Mouse (Mus musculus) right cerebral cortex, postnatal 14 days (tissue): Measurements from ENCODE around the gene Slc6a12.
"Not testable (repeated sequence)": the region's sequence is repeated elsewhere in the genome, so short reads cannot be mapped to it uniquely, and the experiment has no call there.

Source experiments
- DNase-seq: peaks from one replicate; pipeline ENCODE4 v3.0.0; 2022

The Slc6a12 gene

DNA sequence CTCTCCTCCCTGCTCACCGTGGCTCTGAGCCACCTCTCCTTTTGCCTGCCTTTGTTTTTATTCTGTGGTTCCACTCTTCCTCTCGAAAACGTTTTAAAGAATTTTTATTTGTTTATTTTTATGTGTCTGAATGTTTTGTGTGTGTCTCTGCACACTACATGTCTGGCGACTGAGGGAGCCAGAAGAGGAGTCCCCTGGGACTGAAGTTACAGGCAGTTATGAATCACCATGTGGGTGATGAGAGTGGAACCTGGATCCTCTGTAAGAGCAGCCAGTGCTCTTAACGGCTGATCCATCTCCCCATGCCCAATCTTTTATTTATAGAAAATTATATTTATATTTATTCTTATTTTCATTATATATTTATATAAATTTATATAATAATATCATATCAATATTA lies 1.5 kb downstream of the Slc6a12 start:
- no peak for DNase-seq

- DNase-seq = no peak
These were observed 3.6 kb downstream of the Slc6a12 start for GRCm38 (mm10) chr6:121346428-121346827.

GRCm38 (mm10) chr6:121352276-121352675 lies 9.4 kb downstream of the Slc6a12 start:
- DNase-seq = no peak

DNA sequence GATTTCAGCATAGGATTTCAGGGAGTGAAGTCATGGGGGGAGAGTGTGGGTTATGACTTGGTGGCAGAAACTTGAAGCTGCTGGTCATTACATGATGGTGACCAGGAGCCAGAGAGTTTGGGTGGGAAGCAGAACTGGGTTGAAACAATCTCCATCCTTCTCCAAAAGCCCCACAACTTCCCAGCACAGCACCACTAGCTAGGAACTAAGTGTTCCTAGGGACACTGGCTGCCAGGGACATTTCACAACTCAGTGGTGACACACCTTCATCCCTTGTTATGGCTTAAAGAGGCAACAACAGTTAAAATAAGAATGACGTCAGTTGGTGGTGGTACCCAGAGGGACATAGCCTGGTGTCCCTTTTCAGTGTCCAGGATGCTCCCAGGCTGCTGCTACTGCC lies 13.2 kb downstream of the Slc6a12 start:
- no peak for DNase-seq

GRCm38 (mm10) chr6:121357232-121357631 lies 14.4 kb downstream of the Slc6a12 start:
- no peak for DNase-seq

GRCm38 (mm10) chr6:121363061-121363460 lies 20.2 kb downstream of the Slc6a12 start:
- DNase-seq = no peak

- no peak for DNase-seq
These were observed 21.1 kb downstream of the Slc6a12 start for GRCm38 (mm10) chr6:121363956-121364355.

- not testable (repeated sequence) for DNase-seq
These were observed 23.7 kb downstream of the Slc6a12 start for GRCm38 (mm10) chr6:121366537-121366936.

- DNase-seq = no peak
These were observed 24.2 kb downstream of the Slc6a12 start for GRCm38 (mm10) chr6:121367099-121367498.

DNA sequence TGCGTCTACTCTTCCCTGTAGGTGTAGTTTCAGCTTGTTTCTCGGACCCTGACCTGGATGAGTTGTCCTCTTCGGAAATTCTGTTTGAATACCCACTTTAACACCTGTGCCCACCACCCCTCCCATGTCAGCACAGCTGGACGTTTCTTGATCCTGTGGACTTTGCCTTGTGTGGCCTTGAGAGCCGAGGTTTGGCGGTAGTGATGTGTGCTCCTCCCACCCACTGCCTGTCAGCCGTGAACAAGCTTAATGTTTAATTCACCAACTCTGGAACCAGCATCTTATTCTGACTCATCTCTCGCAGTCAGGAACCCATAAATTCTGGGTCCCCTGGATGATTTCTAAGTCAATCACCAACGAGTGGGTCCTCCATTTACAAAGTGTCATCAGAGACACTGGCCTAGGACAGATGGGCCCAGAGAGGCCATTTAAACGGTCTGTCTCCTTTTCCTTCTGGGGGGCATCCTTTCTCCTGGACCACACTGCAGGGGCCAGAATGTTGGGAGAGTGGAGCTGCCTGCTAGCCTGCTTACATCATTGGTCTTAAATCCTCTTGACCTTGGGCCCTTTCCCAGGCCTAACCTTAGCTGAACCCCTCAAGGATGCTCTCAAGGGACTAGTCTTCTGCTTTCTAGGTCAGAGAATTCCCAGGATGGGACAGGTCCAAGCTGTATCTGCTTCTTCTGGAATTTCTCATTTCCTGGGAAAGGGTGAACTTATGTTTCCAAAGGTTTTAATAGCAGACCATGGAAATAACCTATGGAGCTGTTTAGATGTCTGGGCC lies 28.5 kb downstream of the Slc6a12 start:
- no peak for DNase-seq

DNA sequence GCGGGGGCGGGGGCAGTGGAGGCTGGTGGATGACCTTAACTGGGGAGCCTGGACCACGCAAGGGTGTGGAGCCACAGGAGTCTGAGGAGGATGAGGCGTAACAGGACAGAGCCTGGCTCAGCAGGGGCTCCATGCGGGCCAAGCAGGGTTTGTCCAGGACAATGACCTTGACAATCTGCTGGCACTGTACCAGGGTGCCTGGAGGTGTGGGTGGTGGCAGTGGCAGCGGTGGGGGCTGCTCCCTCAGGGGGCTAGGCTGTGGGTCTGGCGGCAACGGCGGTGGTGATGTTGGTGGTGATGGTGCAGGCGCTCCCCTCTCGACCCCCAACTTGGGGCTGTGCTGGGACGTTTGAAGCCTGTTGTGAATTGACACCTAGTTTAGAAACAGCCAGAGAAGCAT lies 33.3 kb downstream of the Slc6a12 start:
- DNase-seq = no peak

DNA sequence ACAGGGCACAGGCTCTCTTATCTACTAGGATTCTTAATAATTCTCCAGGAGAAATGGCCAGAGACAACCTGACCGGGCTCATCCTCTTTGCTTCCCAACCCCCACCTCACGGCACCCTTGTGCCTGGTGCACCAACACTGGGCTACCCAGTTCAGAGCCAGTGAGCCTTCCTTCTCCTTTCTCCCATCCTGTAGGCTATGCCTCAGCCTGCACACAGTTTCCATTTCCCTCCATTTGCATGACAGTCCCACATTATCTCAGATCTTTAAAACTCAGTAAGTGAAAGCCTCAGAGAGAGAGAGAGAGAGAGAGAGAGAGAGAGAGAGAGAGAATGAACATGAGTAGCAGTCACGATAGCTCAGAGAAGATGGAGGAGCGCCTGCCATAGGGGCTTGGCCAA lies 35.4 kb downstream of the Slc6a12 start:
- no peak for DNase-seq

DNA sequence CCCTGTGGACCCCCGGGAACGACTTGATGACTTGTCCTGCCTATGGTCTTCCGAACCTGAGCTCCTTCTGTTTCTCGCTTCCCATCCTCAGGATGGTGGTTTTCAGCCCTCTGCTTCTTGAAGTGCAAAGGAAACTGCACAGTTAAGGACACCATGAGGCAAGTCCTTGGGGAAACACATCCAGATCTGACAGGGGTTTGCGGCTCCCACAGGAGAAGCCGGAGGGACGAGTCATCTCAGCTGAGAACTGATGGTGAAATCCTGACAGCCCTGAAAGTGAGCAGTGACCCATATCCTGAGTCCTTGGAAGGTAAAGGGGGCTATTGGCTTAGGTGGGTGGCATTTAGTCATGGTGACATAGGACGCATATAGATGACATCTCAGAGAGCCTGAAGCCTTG lies 37.7 kb downstream of the Slc6a12 start:
- DNase-seq = no peak

- no peak for DNase-seq
These were observed 39.2 kb downstream of the Slc6a12 start for GRCm38 (mm10) chr6:121382071-121382470.

DNA sequence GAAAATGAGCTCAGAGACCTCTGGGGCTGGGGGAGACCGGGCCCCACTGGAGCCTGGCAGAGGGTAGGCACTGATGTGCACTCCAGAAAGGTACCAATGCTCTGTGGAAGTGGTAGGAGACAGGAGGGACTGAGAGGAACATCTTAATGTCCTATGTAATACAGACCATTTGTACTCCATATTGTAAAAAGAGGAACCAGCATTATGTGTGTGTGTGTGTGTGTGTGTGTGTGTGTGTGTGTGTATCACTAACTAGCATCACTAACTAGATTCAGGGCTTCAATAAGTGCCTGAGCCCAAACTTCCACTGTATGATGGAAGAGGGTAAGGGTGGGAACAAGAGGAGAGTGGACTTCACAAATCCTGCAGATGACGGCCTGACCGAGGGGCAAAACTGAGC lies 42.5 kb downstream of the Slc6a12 start:
- no peak for DNase-seq

DNA sequence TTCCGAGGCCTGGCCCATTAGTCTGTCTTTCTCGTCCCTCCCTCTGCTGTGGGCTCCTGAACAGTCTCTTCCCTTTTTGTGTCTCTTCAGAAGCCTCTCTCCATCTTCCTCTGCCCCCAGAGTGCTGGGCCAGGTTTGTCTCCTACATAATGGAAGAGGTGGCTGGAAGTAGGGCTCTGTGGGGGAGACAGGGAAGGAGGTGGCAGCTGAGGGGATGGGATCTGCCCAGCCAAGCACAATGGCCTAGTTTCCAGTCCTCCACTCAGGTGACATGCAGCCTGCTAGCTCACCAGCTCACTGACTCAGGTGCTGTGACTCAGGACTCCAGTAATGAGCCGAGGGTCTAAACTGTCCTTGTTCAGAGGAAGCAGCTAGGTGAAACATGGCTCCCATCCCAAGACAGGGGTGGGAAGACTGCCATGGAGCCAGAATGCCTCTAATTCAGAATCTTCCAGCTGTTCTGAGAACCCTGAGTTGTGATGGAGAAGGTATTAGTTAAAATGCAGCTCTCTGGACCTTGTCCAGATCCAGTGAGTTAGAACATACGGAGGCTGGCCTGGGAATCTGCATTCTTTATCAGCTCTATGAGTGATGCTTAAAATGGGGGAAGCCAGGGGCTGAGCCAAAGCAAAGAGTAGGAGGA lies 49.9 kb downstream of the Slc6a12 start:
- no peak for DNase-seq

GRCm38 (mm10) chr6:121401140-121401539 lies 58.3 kb downstream of the Slc6a12 start:
- DNase-seq = no peak

GRCm38 (mm10) chr6:121401826-121402660 lies 59.2 kb downstream of the Slc6a12 start:
- no peak for DNase-seq

DNA sequence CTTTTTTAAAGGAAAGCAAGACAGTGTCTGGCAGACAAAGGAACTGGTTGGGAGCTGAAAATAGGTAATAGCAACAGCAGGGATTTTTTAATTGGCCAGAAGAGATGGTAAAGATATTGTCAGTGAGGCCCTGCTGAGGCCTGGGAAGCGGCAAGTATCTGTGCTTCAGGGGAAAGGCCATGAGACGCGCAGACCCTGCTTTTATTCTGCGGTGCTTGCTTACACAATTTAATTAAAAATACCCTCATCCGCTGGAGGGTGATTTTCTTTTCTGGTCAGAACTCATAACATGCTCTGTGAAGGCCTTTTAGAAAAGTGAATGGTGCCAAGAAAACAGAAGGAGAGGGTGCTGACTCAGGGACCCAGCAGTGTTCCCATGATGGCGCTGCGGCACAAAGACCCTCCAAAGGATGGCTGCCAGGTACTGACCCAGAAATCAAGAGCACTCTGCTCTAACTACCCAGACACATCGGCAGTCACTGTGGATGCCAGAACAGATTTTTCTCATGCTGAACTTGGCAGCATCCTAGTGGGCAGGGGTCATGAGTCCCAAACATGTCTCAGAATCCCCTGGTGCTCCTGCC lies 59.9 kb downstream of the Slc6a12 start:
- DNase-seq = no peak

GRCm38 (mm10) chr6:121405311-121405710 lies 62.4 kb downstream of the Slc6a12 start:
- DNase-seq = no peak

DNA sequence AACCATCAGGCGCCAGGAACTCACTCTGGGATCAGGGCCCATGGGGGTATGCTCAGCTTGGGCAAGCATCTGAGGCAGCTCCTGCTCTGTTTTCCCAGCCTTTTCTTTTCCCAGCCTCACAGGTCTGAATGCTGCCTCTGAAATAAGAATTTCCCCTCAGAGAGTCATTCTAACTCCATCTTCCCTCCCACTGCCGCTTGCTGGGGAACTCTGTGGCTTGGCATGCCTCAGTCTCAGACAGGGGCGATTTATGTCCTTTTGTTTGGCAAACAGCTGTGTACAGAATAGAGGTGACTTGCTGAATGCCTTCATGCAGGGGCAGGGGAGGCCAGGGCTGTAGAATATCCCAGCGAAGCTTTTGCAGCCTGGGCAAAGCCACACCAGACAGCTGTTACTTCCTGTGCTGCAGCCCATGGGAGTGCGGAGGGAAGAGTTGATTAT lies 64.7 kb downstream of the Slc6a12 start:
- no peak for DNase-seq

GRCm38 (mm10) chr6:121412558-121413297 lies 69.9 kb downstream of the Slc6a12 start:
- no peak for DNase-seq
